Mouse (Mus musculus) hematopoietic stem cell, adult 5-6 weeks (primary cell): ENCODE measurements around the gene Schip1. TPM values are rescaled to one million over a fixed set of nuclear protein-coding genes. Genes with fewer than 3 reads are reported as not detected.
"Not testable (repeated sequence)": the region's sequence is repeated elsewhere in the genome, so short reads cannot be mapped to it uniquely, and the experiment has no call there.

Experiments
- ATAC-seq, 2 experiments: fragments of 125-278 bp in 1 of 2; replicated peaks in 1 of 2; 2 replicates each; pipeline ENCODE4 v1.8.0; 2016 to 2017; ENCODE audit warnings: inconsistent platforms in 2 of 2, mild to moderate bottlenecking in 2 of 2, moderate number of reproducible peaks in 2 of 2, low read depth in 1 of 2, moderate TSS enrichment in 1 of 2; ENCODE audit not compliant: low FRiP score in 2 of 2, poor library complexity in 2 of 2, severe bottlenecking in 2 of 2, insufficient read depth in 1 of 2, low TSS enrichment in 1 of 2
- total RNA-seq: library from RNA; stranded (forward); fragments of 172-1452, 232-1000 nt; gene quantifications from 2 replicates; pipeline ENCODE4 v1.2.3, GENCODE M21; 2017

Gene Schip1
- 0.75 and 0.94 TPM in 2 replicates for total RNA-seq

DNA sequence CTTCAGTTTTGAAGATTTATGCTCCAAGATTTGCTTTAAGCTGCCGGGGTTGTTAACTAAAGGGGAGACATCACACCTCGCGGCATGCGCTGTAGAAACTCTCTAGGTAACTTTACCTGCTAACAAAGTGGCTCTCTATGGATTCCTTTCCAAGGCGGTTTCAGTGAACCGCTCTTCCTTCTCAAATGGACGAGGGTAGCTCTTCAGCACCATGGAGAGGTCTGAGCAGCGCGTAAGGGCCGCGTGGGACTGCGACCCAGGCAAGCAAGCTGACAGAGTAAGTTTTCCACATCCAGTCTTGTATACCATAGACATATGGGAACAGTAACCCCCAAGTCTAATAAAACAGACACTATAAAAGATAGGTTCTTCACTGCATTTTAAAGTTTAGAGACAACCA is at the start of gene Schip1:
Gene Schip1 (plus strand): TSS at position 72 of the 400 bp plus-strand sequence.
- ATAC-seq: peak; percentile 32 to 74; a peak in 2 of 4 replicates

- ATAC-seq: no peak
Measured at GRCm38 (mm10) chr3:68015786-68016185, 48.8 kb upstream of the Schip1 start.

DNA sequence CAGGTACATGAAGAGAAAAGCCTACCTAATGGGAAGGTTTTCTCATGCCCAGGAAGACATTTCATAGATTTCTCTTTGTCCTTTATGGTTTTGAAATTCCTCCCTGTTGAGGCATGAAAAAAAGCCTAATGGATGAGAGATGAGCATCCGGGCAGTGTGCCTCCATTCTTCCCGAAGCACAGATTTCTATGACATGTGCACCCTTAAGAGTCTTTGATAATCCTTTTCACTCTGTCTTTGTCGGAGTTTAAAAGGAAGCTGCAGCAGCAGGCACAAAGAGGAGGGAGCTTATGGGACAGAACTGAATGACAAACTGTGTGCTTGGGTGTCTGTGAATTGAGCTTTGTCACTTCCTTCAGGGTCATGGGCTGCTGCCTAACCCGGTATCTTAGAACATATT is 45.2 kb upstream of the Schip1 start:
- no peak for ATAC-seq

- ATAC-seq: no peak
Measured at GRCm38 (mm10) chr3:68036097-68036496, 28.5 kb upstream of the Schip1 start.

DNA sequence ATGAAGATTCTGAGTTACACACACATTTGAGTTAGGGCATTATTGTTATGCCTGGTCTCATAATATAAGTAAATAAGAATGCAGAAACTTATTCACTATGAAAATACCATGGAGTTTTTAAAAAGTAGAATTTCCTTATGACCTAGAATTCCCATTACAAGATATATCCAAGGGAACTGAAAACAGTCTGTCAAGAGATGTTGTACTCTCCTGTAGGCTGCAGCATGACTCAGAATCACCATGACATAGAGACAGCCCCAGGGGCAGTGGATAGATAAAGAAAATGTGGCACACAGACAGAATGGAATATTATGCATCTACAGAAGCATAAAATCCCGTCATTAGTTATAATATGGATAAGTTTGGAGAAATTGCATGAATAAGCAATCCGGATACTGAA is 21.7 kb upstream of the Schip1 start:
- no peak for ATAC-seq

DNA sequence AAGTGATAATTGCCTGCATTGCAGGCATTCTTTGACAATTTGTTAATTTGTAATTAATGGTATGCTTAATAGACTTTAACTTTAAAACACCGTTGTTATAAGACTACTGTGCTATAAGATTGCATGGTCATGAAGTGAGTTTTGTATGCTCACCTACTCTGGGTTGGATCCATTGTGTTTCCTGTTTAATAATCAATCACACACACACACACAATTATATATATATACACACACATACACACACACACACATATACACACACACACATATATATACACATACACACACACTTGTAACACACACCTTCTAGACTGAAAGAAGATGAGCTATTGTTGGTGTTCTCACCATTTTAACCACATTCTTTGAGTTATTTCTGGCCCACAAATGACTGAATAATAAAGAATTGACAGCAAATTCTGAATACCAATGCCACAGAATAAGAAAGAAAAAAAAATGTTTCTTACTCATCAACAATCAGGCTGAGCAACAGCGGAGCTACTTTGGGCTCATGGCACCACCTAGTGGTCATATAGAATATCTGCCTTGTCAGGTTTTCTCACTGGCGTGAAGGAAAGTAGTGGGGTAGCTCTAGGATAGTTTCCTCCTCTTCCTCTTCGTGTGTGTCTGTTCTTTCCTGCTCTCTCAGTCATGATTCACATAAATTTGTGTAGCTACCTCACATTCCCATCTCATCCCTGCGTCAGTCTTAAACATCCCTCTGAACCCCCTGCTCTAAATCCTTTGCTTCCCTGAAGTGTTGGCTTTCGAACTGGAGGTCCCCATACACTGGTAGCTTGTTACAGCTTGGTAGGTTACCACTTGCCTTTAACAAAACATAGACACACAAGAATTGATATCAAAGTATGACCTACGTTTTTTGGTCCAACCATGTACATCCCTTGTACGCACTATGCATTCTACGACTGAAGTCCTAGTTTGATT is 18.9 kb upstream of the Schip1 start:
- peak; percentile 65 to 76; a peak in 3 of 4 replicates for ATAC-seq

DNA sequence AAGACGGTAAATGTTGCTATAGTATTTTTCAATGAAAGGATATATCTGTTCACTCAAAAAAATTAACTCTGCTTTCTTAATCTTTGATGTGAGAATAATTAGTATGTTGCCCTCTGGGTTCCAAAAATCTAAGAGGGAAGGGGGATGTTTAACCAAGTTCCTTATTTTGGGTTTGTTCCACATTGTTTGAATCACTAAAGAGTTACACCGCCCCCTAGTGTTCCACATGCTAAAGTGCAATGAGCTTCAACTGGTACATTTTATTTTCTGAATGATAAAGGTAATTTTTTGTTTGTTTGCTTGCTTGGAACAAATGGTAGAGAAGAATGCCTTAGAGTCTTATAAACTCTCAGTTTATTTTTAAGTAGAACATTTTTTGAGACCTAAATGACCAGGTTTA is 11.1 kb upstream of the Schip1 start:
- peak; percentile 44 to 63; a peak in 2 of 4 replicates for ATAC-seq

DNA sequence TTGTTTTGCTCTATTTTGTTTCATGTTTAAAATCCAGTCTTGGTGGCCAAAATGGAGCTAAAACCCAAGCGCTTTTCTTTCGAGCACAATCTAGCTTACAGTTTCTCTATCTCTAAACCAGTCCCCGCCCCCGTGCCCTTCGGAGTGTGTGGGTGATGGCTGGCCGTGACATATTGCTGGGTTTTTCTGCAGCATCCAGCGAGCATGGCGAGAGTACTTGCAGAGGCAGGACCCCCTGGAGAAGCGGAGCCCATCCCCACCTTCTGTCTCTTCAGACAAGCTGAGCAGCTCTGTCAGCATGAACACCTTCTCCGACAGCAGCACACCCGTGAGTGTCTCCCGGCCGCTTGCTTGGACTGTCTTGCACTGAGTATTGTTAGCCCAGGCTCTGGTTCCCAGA is 9.5 kb upstream of the Schip1 start:
- ATAC-seq: no peak

DNA sequence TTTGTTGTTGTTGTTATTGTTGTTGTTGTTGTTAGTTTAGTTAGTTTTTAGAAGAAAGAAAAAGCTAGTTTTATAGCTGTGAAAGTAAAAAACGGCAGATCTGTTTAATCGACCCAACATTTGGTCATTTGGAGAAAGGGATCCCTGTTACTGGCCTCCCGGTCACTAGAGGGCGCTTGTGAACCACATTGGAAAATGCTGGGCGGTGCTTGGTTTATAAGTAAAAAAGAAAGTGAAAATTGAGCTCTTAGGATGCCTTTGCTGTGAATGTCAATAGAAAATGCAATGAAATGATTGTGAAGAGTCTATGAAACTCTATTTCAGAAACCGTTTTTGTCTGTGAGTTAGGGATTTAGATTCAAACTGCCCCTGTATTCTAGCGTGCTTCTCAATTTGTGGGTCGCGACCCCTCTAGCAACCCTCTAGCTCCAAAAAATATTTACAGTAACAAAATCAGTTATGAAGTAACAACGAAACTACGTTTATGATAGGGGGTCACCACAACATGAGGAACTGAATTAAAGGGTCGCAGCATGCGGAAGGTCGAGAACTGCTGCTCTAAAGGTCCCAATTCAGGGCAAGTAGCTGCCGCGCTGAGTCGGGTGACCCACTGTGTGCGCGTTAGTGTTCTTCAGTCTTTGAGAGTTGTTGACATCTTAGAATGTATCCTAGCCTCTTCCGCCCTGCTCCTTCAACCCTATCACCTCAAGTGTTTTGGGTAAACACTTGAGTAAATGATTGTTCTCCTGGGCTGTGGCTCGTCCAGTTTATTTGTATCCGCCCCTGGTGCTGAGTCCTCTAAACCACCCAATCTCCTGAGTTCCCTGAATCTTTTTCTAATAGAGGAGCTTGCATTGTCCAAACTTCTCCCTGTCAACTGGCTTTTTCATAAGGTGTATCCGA is 8.0 kb upstream of the Schip1 start:
- peak; percentile 81 to 84 for ATAC-seq

DNA sequence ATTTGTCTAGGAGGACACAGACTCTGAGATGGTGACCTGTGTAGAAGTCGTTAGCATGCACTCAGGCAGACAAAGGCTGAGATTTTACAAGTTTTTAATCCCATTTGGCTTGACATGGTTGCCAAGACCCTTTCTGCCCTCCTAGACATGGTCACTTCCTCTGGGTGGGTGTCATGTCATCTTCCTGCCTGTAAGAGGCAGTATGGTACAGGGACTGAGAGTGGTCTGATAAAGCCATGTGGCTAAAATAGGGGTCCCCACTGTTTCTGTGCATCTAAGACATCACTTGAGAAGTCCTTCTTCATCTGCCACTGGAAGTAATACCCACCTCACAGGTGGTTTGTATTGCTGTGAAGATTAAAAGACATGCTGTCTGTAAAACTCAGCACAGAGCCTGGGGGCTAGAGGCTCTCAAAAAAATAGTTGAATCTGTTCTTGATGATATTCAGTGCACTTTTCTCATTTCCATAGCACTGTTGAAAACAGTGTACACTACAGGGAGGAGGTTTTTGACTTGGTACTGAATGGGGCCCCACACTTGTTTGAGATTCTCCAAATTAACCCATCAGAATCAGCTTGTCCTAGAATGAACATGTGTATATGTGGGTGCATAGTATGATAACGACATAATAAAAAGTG is 5.3 kb upstream of the Schip1 start:
- ATAC-seq: peak in 1 of 2 experiments; percentile 66; a peak in 2 of 4 replicates

DNA sequence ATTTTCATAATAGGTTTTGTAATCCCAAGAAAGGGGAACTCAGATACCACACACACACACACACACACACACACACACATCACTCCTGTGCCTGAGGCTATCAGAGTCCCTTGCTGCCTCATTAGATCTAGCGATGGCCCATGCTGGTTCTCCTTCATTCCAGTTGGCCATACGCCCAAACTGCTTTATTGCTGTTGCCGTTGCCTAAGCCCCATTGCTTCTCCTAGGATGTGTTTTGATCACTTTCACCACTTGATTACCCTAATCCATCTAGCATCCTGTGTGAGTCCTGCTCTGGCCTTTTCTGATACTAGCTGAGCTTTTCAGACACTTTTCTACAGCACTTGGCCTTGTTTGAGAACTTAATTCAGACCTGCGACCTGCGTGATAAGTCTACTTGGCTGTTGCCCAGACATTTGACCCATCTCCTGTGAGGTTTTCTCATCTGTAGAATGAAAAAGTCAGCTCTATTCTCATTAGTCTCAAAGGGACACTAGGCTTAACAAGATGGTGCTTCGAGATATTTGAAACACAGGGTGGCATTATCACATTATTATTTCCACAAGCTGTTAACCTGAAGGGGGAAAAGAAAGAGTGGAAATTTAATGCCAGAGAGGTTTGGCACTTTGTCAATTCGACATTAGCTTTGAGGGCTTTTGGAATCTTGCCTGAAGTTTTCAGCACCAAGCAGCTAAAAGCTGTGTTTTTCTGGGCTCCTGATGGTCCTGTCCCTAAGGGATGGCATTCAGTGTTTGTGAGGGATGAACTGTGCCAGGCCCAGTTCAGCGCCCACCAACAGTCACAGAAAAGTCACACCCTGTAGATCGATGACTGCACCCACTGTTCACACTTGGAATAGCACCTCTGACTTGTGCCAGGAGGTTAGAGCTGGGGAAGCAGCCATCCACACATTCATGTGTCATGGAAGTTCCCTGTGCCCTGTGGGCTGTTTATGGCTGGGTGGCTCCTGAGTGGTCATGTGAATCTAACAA is 7.1 kb downstream of the Schip1 start:
- no peak for ATAC-seq

- no peak for ATAC-seq
Measured at GRCm38 (mm10) chr3:68077406-68077805, 12.8 kb downstream of the Schip1 start.

DNA sequence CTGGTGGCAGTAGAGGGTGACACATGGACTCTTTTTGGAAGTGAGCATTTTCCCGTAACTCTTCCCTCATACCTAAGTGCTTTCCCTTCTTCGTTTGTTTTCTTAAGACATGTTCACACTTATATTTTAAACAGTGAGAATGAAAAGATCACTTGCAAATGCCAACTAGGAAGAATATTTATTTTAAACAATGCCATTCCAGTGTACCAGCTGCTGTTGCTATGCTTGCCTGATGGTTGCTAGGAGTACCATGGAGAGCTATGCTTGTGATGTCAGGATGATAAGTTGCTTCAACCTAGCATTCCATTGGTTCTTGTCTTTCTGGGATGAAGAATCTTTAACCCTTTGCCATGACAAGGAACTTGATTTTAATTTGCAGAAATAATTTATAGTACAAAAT is 20.4 kb downstream of the Schip1 start:
- no peak for ATAC-seq

GRCm38 (mm10) chr3:68092108-68092507 is 27.5 kb downstream of the Schip1 start:
- ATAC-seq: no peak

DNA sequence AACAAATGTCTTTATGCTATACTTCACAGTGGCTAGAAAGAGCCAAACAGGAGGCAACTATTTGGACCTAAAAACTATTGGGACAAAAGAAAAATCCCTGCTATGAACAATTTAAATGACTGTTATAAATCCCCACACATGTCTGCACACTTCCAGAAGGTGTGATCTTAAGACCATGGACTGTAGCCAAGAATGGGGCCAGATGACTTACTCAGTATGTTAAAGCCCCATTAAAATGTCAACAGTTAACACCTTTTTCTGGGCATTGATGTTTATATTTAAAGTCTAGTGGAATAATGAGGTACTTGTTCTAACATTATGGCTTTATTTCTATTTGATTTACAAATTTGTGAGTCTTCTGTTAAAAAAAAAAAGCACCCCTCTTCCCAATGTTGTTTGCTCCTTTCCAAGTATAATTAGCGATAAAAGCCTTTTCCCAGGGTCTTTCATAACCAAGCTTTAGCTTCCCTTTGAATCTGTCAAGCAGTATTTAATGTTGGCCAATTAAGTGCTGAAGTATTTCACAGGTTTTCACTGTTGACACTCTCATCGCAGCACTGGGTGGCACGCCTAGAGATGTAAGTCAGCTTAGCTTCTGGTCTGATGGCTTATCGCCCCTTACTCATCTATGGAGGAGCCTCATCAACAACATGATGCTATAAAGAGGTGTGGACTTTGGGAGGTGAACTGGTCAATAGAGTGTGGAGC is 32.3 kb downstream of the Schip1 start:
- ATAC-seq: no peak

DNA sequence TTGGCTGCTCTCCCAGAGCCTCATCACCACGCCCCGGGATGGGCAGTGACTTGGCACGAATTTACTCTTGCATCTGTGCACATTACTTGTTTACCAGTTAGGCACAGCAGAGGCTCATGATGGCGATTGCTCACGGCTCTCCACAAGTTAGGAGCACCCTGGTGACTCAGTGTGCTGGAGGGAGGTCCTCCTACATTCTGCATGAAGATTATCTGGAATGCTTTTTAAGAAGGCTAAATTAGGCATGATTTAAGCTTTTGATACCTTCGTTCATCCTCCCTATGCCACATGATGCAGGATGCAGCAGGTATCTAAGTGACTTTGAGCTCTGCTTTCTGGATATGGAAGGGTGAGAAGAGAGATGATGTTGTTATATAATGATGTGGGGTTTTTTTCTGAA is 35.0 kb downstream of the Schip1 start:
- not testable (repeated sequence) for ATAC-seq
